Mouse (Mus musculus) right cerebral cortex, postnatal 4 days (tissue): ENCODE measurements around the gene Adgb.

Experiments
- DNase-seq: peaks from one replicate; pipeline ENCODE4 v3.0.0-alpha.2; 2022

The Adgb gene

GRCm38 (mm10) chr10:10343930-10344329, 128.2 kb downstream of the Adgb start:
- no peak for DNase-seq

GRCm38 (mm10) chr10:10325560-10325959, 146.6 kb downstream of the Adgb start:
- DNase-seq: no peak

GRCm38 (mm10) chr10:10322961-10323360, 149.2 kb downstream of the Adgb start:
- DNase-seq: no peak

GRCm38 (mm10) chr10:10321119-10321781, 150.9 kb downstream of the Adgb start:
- peak; percentile 53 for DNase-seq

- no peak for DNase-seq
These were observed 151.6 kb downstream of the Adgb start for GRCm38 (mm10) chr10:10320364-10321083.

- no peak for DNase-seq
These were observed 154.0 kb downstream of the Adgb start for GRCm38 (mm10) chr10:10318086-10318485.

- no peak for DNase-seq
These were observed 156.5 kb downstream of the Adgb start for GRCm38 (mm10) chr10:10315631-10316030.

GRCm38 (mm10) chr10:10314521-10314920, 157.6 kb downstream of the Adgb start:
- DNase-seq: no peak

- no peak for DNase-seq
These were observed 162.2 kb downstream of the Adgb start for GRCm38 (mm10) chr10:10309877-10310426.

- no peak for DNase-seq
These were observed 163.1 kb downstream of the Adgb start for GRCm38 (mm10) chr10:10309056-10309455.

- DNase-seq: no peak
These were observed 164.7 kb downstream of the Adgb start for GRCm38 (mm10) chr10:10307384-10307783.

GRCm38 (mm10) chr10:10304370-10304769, 167.8 kb downstream of the Adgb start:
- DNase-seq: no peak

- no peak for DNase-seq
These were observed 170.4 kb downstream of the Adgb start for GRCm38 (mm10) chr10:10301692-10302091.

GRCm38 (mm10) chr10:10300915-10301439, 171.1 kb downstream of the Adgb start:
- DNase-seq: no peak

- DNase-seq: no peak
These were observed 172.1 kb downstream of the Adgb start for GRCm38 (mm10) chr10:10299987-10300386.

- no peak for DNase-seq
These were observed 184.8 kb downstream of the Adgb start for GRCm38 (mm10) chr10:10287221-10287867.
